Mouse (Mus musculus) embryonic fibroblast, embryonic 13.5 days (primary cell): ENCODE measurements around the gene Olfr9.

Source experiments
- CTCF ChIP-seq: IDR thresholded peaks from 2 replicates; pipeline ENCODE4 v1.5.1; 2011; ENCODE audit warnings: mild to moderate bottlenecking, control low read depth, low read length, moderate library complexity, borderline replicate concordance; ENCODE audit not compliant: insufficient read depth
- POLR2A ChIP-seq: IDR thresholded peaks from 2 replicates; pipeline ENCODE4 v1.6.1; 2011; ENCODE audit warnings: low read depth, mild to moderate bottlenecking, control low read depth, low read length, moderate library complexity

DNA sequence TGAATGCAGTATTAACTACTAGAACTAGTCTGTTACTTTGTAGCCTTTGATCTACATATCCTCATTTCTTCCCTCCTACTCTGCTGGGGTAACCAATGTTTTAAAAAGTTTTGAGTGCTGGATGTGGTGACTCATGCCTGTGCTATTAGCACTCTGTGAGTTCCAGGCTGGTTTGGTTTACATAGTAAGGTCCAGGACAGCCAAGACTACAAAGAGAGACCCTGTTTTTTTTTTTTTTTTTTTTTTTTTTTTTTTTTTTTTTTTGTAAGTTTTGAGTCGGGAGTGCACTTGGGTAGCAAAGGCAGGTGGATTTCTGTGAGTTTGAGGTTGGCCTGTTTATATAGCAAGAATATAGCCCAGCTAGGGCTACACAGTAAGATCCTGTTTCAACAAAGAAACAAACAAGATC is 20.9 kb upstream of the Olfr9 start:
- no peak for TF ChIP-seq POLR2A
- TF ChIP-seq CTCF: no peak
